Mouse (Mus musculus) forebrain, embryonic 11.5 days (tissue): Measurements from ENCODE around the gene Ip6k2. TPM values are rescaled to one million over a fixed set of nuclear protein-coding genes. Genes with fewer than 3 reads are reported as not detected.
A peak's percentile ranks its signal among the peaks of the same experiment; 100 is the strongest.

Source experiments
- ATAC-seq: fragments of 200-750 bp; cut with Nextera tagmentation; replicated peaks from 2 replicates; pipeline ENCODE4 v1.8.0; 2017; ENCODE audit warnings: moderate TSS enrichment; ENCODE audit not compliant: low FRiP score
- DNase-seq: peaks from one replicate; pipeline ENCODE4 v3.0.0-alpha.2; 2017; ENCODE audit warnings: low spot score
- H3K27ac ChIP-seq: fragments of 300-500 bp; sonication (generic); 2 replicates; pipeline ENCODE4 v1.5.1; 2014; ENCODE audit warnings: low read depth, low read length
- H3K27me3 ChIP-seq: fragments of 300-500 bp; sonication (generic); 2 replicates; pipeline ENCODE4 v1.6.1; 2014; ENCODE audit warnings: mild to moderate bottlenecking, low read length, mixed read lengths; ENCODE audit not compliant: control insufficient read depth, insufficient read depth
- H3K36me3 ChIP-seq: fragments of 300-500 bp; sonication (generic); 2 replicates; pipeline ENCODE4 v1.6.1; 2014; ENCODE audit warnings: mild to moderate bottlenecking, low read length, moderate library complexity, mixed read lengths; ENCODE audit not compliant: control insufficient read depth, insufficient read depth
- H3K4me1 ChIP-seq: fragments of 300-500 bp; sonication (generic); replicated peaks from 2 replicates; pipeline ENCODE4 v1.6.1; 2014; ENCODE audit warnings: low read length, mixed read lengths; ENCODE audit not compliant: control insufficient read depth, insufficient read depth
- H3K4me2 ChIP-seq: fragments of 300-500 bp; sonication (generic); 2 replicates; pipeline ENCODE4 v1.6.1; 2014; ENCODE audit warnings: low read depth, mild to moderate bottlenecking, low read length, moderate library complexity, mixed read lengths; ENCODE audit not compliant: severe bottlenecking
- H3K4me3 ChIP-seq: fragments of 300-500 bp; sonication (generic); 2 replicates; pipeline ENCODE4 v1.5.1; 2014; ENCODE audit warnings: low read depth, low read length
- H3K9ac ChIP-seq: fragments of 300-500 bp; sonication (generic); 2 replicates; pipeline ENCODE4 v1.6.1; 2014; ENCODE audit warnings: low read length
- H3K9me3 ChIP-seq: fragments of 300-500 bp; sonication (generic); 2 replicates; pipeline ENCODE4 v1.6.1; 2016; ENCODE audit warnings: low read length, mixed read lengths; ENCODE audit not compliant: control insufficient read depth
- WGBS: fragments of 180-500 bp; shearing (Covaris S2); extraction: QIAGEN DNeasy Blood & Tissue Kit; methylation state at CpG from one replicate; pipeline ENCODE4 v1.1.7; 2014; 5-methylcytosine and 5-hydroxymethylcytosine counted together
- polyA plus RNA-seq: library from polyadenylated mRNA; unstranded; fragments of >200 nt; fragmentation: Nextera tagmentation; extraction: Ambion mirVana; gene quantifications from 2 replicates; pipeline ENCODE4 v1.2.1, GENCODE M21; 2014

Gene Ip6k2
- polyA plus RNA-seq, 1 experiment from 2014 or later: 96.6 TPM

- H3K9me3 ChIP-seq: no peaks in the 10 kb centered on the region
- no peaks in the 10 kb centered on the region for H3K4me1 ChIP-seq
- ATAC-seq (no peak), DNase-seq (no peak)
- H3K4me3 ChIP-seq: no peak overlapping the region
- H3K27me3 ChIP-seq: no peaks in the 10 kb centered on the region
- no peak overlapping the region for H3K4me2 ChIP-seq
- WGBS: 91% methylated on average over 7 of the region's 7 CpGs
- no peak overlapping the region for H3K27ac ChIP-seq
- H3K9ac ChIP-seq: no peak overlapping the region
- H3K36me3 ChIP-seq: no peaks in the 10 kb centered on the region; the same call in 1 of the 2 replicates
Observed at GRCm38 (mm10) chr9:108815557-108815956, 32.0 kb downstream of the Ip6k2 start.

GRCm38 (mm10) chr9:108819495-108819894 lies 35.9 kb downstream of the Ip6k2 start:
- 58% methylated on average over 3 of the region's 3 CpGs for WGBS
- ATAC-seq (no peak), DNase-seq (peak; percentile 72)
- H3K9ac ChIP-seq: no peak overlapping the region
- no peak overlapping the region for H3K4me3 ChIP-seq
- H3K9me3 ChIP-seq: no peaks in the 10 kb centered on the region
- no peaks in the 10 kb centered on the region for H3K4me1 ChIP-seq
- no peak overlapping the region for H3K27ac ChIP-seq
- H3K4me2 ChIP-seq: no peak overlapping the region
- H3K27me3 ChIP-seq: peaks cover 3% of the 10 kb centered on the region; the same call in 1 of the 2 replicates
- H3K36me3 ChIP-seq: no peaks in the 10 kb centered on the region; the same call in 1 of the 2 replicates

GRCm38 (mm10) chr9:108820077-108820476 lies 36.5 kb downstream of the Ip6k2 start:
- H3K9me3 ChIP-seq: no peaks in the 10 kb centered on the region
- H3K4me1 ChIP-seq: no peaks in the 10 kb centered on the region
- ATAC-seq: no peak
- peaks cover 3% of the 10 kb centered on the region; the same call in 1 of the 2 replicates for H3K27me3 ChIP-seq
- H3K36me3 ChIP-seq: no peaks in the 10 kb centered on the region; the same call in 1 of the 2 replicates
- no peak overlapping the region for H3K27ac ChIP-seq
- 74% methylated on average over 5 of the region's 5 CpGs for WGBS
- no peak for DNase-seq
- H3K9ac ChIP-seq: no peak overlapping the region
- no peak overlapping the region for H3K4me3 ChIP-seq
- no peak overlapping the region for H3K4me2 ChIP-seq

DNA sequence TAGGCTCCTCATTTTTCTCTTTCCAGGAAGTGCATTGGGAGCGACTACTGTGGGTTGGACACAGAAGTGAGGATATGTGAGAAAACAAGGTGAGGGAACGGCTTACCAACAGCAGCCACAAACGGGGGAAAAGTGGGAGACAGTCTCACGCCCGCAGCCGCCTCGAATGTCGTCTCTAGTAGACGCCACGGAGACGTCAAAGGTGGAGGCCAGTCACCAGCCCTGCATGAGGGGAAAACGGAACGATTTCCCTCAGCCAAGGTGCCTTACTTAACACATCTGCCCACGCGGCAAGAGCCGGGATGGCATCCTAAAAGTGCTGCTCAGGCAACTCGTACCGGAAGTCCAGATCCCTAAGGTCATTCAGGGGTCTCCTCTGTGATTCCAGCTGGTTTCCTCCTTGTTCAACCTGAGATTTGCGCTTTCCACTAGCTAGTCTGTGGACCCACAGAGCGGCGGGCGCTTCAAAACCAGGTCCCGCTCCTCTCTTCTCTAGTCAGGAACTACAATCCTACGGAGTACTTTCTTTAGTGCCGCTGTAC lies 40.6 kb downstream of the Ip6k2 start:
- H3K9me3 ChIP-seq: no peaks in the 10 kb centered on the region
- peak overlapping the region; percentile 53 for H3K4me2 ChIP-seq
- H3K4me3 ChIP-seq: peak overlapping the region; percentile 64
- H3K36me3 ChIP-seq: no peaks in the 10 kb centered on the region
- no peak overlapping the region for H3K27ac ChIP-seq
- DNase-seq (no peak), ATAC-seq (no peak)
- peaks cover 28% of the 10 kb centered on the region for H3K27me3 ChIP-seq
- peaks cover 5% of the 10 kb centered on the region; the same call in 1 of the 2 replicates for H3K4me1 ChIP-seq
- H3K9ac ChIP-seq: peak overlapping the region; percentile 30; the same call in 1 of the 2 replicates
- 4% methylated on average over 25 of the region's 25 CpGs for WGBS

DNA sequence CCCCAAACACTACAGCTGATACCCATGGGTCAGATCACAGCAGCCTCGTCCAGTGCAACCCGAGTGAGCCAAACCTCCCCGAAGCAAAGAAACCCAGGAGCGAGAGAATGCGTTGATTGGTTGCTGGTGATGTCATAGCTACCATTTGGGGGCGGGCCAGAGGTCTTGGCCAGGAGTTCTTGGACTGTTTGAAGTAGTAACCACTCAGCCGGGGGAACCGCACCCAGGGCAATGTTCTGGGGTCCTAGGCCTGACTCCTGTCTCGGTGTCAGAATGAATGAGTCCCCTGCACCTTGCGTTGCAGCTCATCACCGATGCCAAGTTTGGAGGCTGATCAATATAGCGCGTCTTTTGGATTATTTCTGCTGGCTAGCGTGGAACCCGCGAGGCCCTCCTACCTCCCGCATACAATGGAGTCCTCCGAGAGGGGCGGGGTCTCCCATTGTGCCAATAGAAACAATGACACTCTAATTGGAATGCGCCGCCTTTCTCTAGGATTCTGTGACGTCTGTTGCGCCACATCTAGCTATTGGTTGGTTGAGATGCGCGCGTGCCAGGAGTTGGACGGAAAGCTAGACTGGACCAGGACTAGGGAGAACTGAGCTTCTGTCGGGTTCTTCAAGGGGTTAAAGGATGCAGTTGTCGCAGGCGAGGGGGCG lies 41.3 kb downstream of the Ip6k2 start:
- no peak overlapping the region for H3K27ac ChIP-seq
- DNase-seq (peak; percentile 82), ATAC-seq (peak; percentile 73)
- peaks cover 5% of the 10 kb centered on the region; the same call in 1 of the 2 replicates for H3K4me1 ChIP-seq
- H3K9ac ChIP-seq: peak overlapping the region; percentile 30; the same call in 1 of the 2 replicates
- H3K4me2 ChIP-seq: peak overlapping the region; percentile 53
- WGBS: 1% methylated on average over 31 of the region's 31 CpGs
- no peaks in the 10 kb centered on the region for H3K36me3 ChIP-seq
- H3K9me3 ChIP-seq: no peaks in the 10 kb centered on the region
- H3K27me3 ChIP-seq: peaks cover 28% of the 10 kb centered on the region
- peak overlapping the region; percentile 64 for H3K4me3 ChIP-seq

GRCm38 (mm10) chr9:108825820-108826699 lies 42.5 kb downstream of the Ip6k2 start, which contains the start of gene Celsr3:
Gene Celsr3, plus strand, starts transcription at chr9:108826320.
- Histone ChIP-seq H3K9ac (peak within 1 kb of the TSS; percentile 63), H3K27me3 (peaks cover 36% of the 10 kb centered on the region), H3K4me3 (peak within 1 kb of the TSS; percentile 64), H3K4me2 (peak within 1 kb of the TSS; percentile 53), H3K4me1 (peaks cover 5% of the 10 kb centered on the region; the same call in 1 of the 2 replicates), H3K27ac (0 out of 2 replicates have a peak within 1 kb of the TSS, but pooled peaks have one; percentile 31), H3K9me3 (no peaks in the 10 kb centered on the region), H3K36me3 (no peaks in the 10 kb centered on the region)
- ATAC-seq (peak; percentile 62), DNase-seq (peak; percentile 94)
- WGBS: 1% methylated on average over 64 of the region's 70 CpGs

- H3K9ac ChIP-seq: peak overlapping the region; percentile 63; the same call in 1 of the 2 replicates
- H3K4me1 ChIP-seq: peaks cover 8% of the 10 kb centered on the region
- no peak overlapping the region for H3K27ac ChIP-seq
- H3K9me3 ChIP-seq: no peaks in the 10 kb centered on the region
- no peaks in the 10 kb centered on the region for H3K36me3 ChIP-seq
- DNase-seq (peak; percentile 91), ATAC-seq (peak; percentile 21; the same call in 1 of the 2 replicates)
- peak overlapping the region; percentile 64 for H3K4me3 ChIP-seq
- WGBS: 2% methylated on average over 39 of the region's 39 CpGs
- peak overlapping the region; percentile 53 for H3K4me2 ChIP-seq
- peaks cover 41% of the 10 kb centered on the region for H3K27me3 ChIP-seq
Observed at GRCm38 (mm10) chr9:108826700-108827340, 43.2 kb downstream of the Ip6k2 start.

DNA sequence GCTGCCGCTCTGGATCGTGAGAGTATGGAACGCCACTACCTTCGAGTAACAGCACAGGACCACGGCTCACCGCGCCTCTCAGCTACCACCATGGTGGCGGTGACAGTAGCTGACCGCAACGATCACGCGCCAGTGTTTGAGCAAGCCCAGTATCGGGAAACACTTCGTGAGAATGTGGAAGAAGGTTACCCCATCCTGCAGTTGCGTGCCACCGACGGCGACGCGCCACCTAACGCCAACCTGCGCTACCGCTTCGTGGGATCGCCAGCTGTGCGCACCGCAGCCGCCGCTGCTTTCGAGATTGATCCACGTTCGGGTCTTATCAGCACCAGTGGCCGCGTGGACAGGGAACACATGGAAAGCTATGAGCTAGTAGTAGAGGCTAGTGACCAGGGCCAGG lies 43.9 kb downstream of the Ip6k2 start:
- Histone ChIP-seq H3K36me3 (no peaks in the 10 kb centered on the region), H3K27ac (no peak overlapping the region), H3K9me3 (no peaks in the 10 kb centered on the region), H3K9ac (0 out of 2 replicates have a peak overlapping the region, but pooled peaks have one; percentile 63), H3K4me2 (peak overlapping the region; percentile 53), H3K4me3 (peak overlapping the region; percentile 64), H3K4me1 (peaks cover 12% of the 10 kb centered on the region), H3K27me3 (peaks cover 44% of the 10 kb centered on the region)
- 17% methylated on average over 34 of the region's 34 CpGs for WGBS
- no peak for DNase-seq
- no peak for ATAC-seq
